In genomic region chr6:124865766-124866362, GRCm38 (mm10) we compare ENCODE assay signal across 14 mouse cellular contexts. TPM values are rescaled to one million over a fixed set of nuclear protein-coding genes. Genes with fewer than 3 reads are reported as not detected.
A peak's percentile ranks its signal among the peaks of the same experiment; 100 is the strongest.
DNase-seq lines count a peak whose midpoint lies in the region; ATAC-seq and TF ChIP-seq lines count a peak whose summit lies in the region.
"Had no signal": no experiment of that assay in that cellular context is flagged by ENCODE, and none has a peak within 500 bp of the region (broad histone marks: within the 10 kb centered on the region; RNA-seq: fewer than 3 reads in every experiment).

No protein-coding gene starts in this region.

- H3K27ac ChIP-seq in hindbrain, embryonic 10.5 days: peak overlapping the region; percentile 53
- no peak overlapping the region for H3K27ac ChIP-seq in hindbrain, embryonic 11.5 days (ENCODE audit: low read depth, low read length)
- no peak overlapping the region for H3K27ac ChIP-seq in embryonic facial prominence, embryonic 12.5 days
- H3K27ac ChIP-seq in forebrain, postnatal 0 days (ENCODE audit: low read depth, low read length): 0 out of 2 replicates have a peak overlapping the region, but pooled peaks have one; percentile 40
- peak overlapping the region; percentile 58 for H3K27ac ChIP-seq in midbrain, embryonic 13.5 days
- H3K27ac ChIP-seq: lung, embryonic 15.5 days; stomach, postnatal 0 days had no signal

- H3K4me3 ChIP-seq in hindbrain, embryonic 10.5 days: no peak overlapping the region
- no peak overlapping the region for H3K4me3 ChIP-seq in hindbrain, embryonic 11.5 days (ENCODE audit: low read depth, low read length)
- H3K4me3 ChIP-seq in embryonic facial prominence, embryonic 12.5 days: no peak overlapping the region
- H3K4me3 ChIP-seq in forebrain, postnatal 0 days (ENCODE audit: low read depth, low read length): no peak overlapping the region
- H3K4me3 ChIP-seq in midbrain, embryonic 13.5 days (replicated peaks): no peak overlapping the region
- H3K4me3 ChIP-seq: lung, embryonic 15.5 days; megakaryocyte, embryonic 14.5 days had no signal

- peaks cover 55% of the 10 kb centered on the region for H3K4me1 ChIP-seq in hindbrain, embryonic 10.5 days (replicated peaks)
- H3K4me1 ChIP-seq in hindbrain, embryonic 11.5 days (replicated peaks; ENCODE audit: control insufficient read depth, insufficient read depth, low read length): peaks cover 21% of the 10 kb centered on the region
- peaks cover 27% of the 10 kb centered on the region for H3K4me1 ChIP-seq in embryonic facial prominence, embryonic 12.5 days
- peaks cover 11% of the 10 kb centered on the region for H3K4me1 ChIP-seq in forebrain, postnatal 0 days (ENCODE audit: insufficient read depth)
- peaks cover 51% of the 10 kb centered on the region for H3K4me1 ChIP-seq in midbrain, embryonic 13.5 days (replicated peaks)

- H3K27me3 ChIP-seq in hindbrain, embryonic 10.5 days (ENCODE audit: insufficient read depth, poor library complexity, severe bottlenecking): peaks cover 54% of the 10 kb centered on the region
- H3K27me3 ChIP-seq in hindbrain, embryonic 11.5 days (ENCODE audit: control insufficient read depth, insufficient read depth, low read length): no peaks in the 10 kb centered on the region
- peaks cover 12% of the 10 kb centered on the region; the same call in 1 of the 2 replicates for H3K27me3 ChIP-seq in embryonic facial prominence, embryonic 12.5 days
- H3K27me3 ChIP-seq in forebrain, postnatal 0 days (ENCODE audit: insufficient read depth, low read length): no peaks in the 10 kb centered on the region
- 0 out of 2 replicates have a peak, but pooled peaks cover 6% of the 10 kb centered on the region for H3K27me3 ChIP-seq in midbrain, embryonic 13.5 days

- DNase-seq in hindbrain, embryonic 10.5 days (ENCODE audit: low spot score): no peak
- DNase-seq in hindbrain, embryonic 11.5 days (ENCODE audit: low spot score): no peak
- no peak for DNase-seq in forebrain, postnatal 0 days
- DNase-seq in retina, embryonic 14.5 days (ENCODE audit: low spot score): no peak
- no peak for DNase-seq in T-cell, adult 2 months (ENCODE audit: low spot score)
- DNase-seq in adipocyte (ENCODE audit: low spot score): no peak
- DNase-seq: adrenal gland, postnatal 10 days had no signal

- TF ChIP-seq CTCF in forebrain, postnatal 0 days (IDR thresholded peaks at IDR 0.05; ENCODE audit: low read depth): no peak

- WGBS in hindbrain, embryonic 10.5 days: 64% methylated on average over 18 of the region's 18 CpGs
- WGBS in hindbrain, embryonic 11.5 days: 63% methylated on average over 17 of the region's 18 CpGs
- WGBS in embryonic facial prominence, embryonic 12.5 days: 47% methylated on average over 18 of the region's 18 CpGs
- 59% methylated on average over 18 of the region's 18 CpGs for WGBS in forebrain, postnatal 0 days
- WGBS in midbrain, embryonic 13.5 days: 51% methylated on average over 18 of the region's 18 CpGs

- H3K9me3 ChIP-seq in hindbrain, embryonic 10.5 days: no peaks in the 10 kb centered on the region
- no peaks in the 10 kb centered on the region for H3K9me3 ChIP-seq in hindbrain, embryonic 11.5 days (ENCODE audit: control insufficient read depth, low read length)
- no peaks in the 10 kb centered on the region for H3K9me3 ChIP-seq in embryonic facial prominence, embryonic 12.5 days
- no peaks in the 10 kb centered on the region for H3K9me3 ChIP-seq in forebrain, postnatal 0 days (ENCODE audit: low read length)
- H3K9me3 ChIP-seq in midbrain, embryonic 13.5 days: no peaks in the 10 kb centered on the region
- H3K9me3 ChIP-seq: lung, embryonic 15.5 days had no signal

- no peak for ATAC-seq in hindbrain, embryonic 11.5 days (ENCODE audit: low FRiP score)
- ATAC-seq in embryonic facial prominence, embryonic 12.5 days (ENCODE audit: insufficient number of reproducible peaks, insufficient read depth, low FRiP score, low TSS enrichment): no peak
- ATAC-seq in forebrain, postnatal 0 days: no peak
- ATAC-seq in midbrain, embryonic 13.5 days: no peak
- ATAC-seq: Patski had no signal

- H3K36me3 ChIP-seq in hindbrain, embryonic 10.5 days: peaks cover 5% of the 10 kb centered on the region; the same call in 1 of the 2 replicates
- H3K36me3 ChIP-seq in hindbrain, embryonic 11.5 days (ENCODE audit: control insufficient read depth, insufficient read depth, low read length): no peaks in the 10 kb centered on the region
- no peaks in the 10 kb centered on the region for H3K36me3 ChIP-seq in embryonic facial prominence, embryonic 12.5 days
- H3K36me3 ChIP-seq in forebrain, postnatal 0 days (ENCODE audit: insufficient read depth): 0 out of 2 replicates have a peak, but pooled peaks cover 5% of the 10 kb centered on the region
- H3K36me3 ChIP-seq in midbrain, embryonic 13.5 days: peaks cover 5% of the 10 kb centered on the region; the same call in 1 of the 2 replicates
- H3K36me3 ChIP-seq: lung, embryonic 15.5 days had no signal

- no peak overlapping the region for H3K9ac ChIP-seq in hindbrain, embryonic 11.5 days (ENCODE audit: low read depth, low read length)
- 0 out of 2 replicates have a peak overlapping the region, but pooled peaks have one; percentile 12 for H3K9ac ChIP-seq in embryonic facial prominence, embryonic 12.5 days
- no peak overlapping the region for H3K9ac ChIP-seq in forebrain, postnatal 0 days
- H3K9ac ChIP-seq in midbrain, embryonic 13.5 days (replicated peaks): peak overlapping the region; percentile 41; the same call in 1 of the 2 replicates
- H3K9ac ChIP-seq: lung, embryonic 15.5 days had no signal

- no peak overlapping the region for H3K4me2 ChIP-seq in hindbrain, embryonic 11.5 days (replicated peaks; ENCODE audit: low read depth, low read length)
- H3K4me2 ChIP-seq in embryonic facial prominence, embryonic 12.5 days (replicated peaks): no peak overlapping the region
- H3K4me2 ChIP-seq in forebrain, postnatal 0 days (ENCODE audit: low read depth): no peak overlapping the region
- no peak overlapping the region for H3K4me2 ChIP-seq in midbrain, embryonic 13.5 days (replicated peaks)
- H3K4me2 ChIP-seq: lung, embryonic 15.5 days had no signal

RNA-seq across cellular contexts. Expression of gene Gpr162, which starts 2.1 kb away (rescaled TPM):
- 2.3 and 5.0 TPM in 2 replicates for polyA plus RNA-seq in hindbrain, embryonic 10.5 days (2016; fragmentation: Nextera tagmentation; extraction: Ambion mirVana)
- polyA plus RNA-seq in hindbrain, embryonic 11.5 days (2014; fragmentation: Nextera tagmentation; extraction: Ambion mirVana): 1.9 and 2.3 TPM in 2 replicates
- polyA plus RNA-seq in embryonic facial prominence, embryonic 12.5 days (2016; fragmentation: Nextera tagmentation; extraction: Ambion mirVana): 3.4 and 3.6 TPM in 2 replicates
- total RNA-seq in forebrain, postnatal 0 days (2014; rRNA removed): 154 and 160 TPM in 2 replicates
- 30.3 and 38.1 TPM in 2 replicates for polyA plus RNA-seq in forebrain, postnatal 0 days (2015; fragmentation: Nextera tagmentation; extraction: Ambion mirVana)
- polyA plus RNA-seq in midbrain, embryonic 13.5 days (2015; fragmentation: Nextera tagmentation; extraction: Ambion mirVana): 19.2 and 22.9 TPM in 2 replicates

RNA-seq across cellular contexts. Expression of gene P3h3, which starts 8.3 kb away (rescaled TPM):
- 12.6 and 13.4 TPM in 2 replicates for polyA plus RNA-seq in hindbrain, embryonic 10.5 days (2016; fragmentation: Nextera tagmentation; extraction: Ambion mirVana)
- polyA plus RNA-seq in hindbrain, embryonic 11.5 days (2014; fragmentation: Nextera tagmentation; extraction: Ambion mirVana): 12.1 and 14.7 TPM in 2 replicates
- 61.7 and 68.9 TPM in 2 replicates for polyA plus RNA-seq in embryonic facial prominence, embryonic 12.5 days (2016; fragmentation: Nextera tagmentation; extraction: Ambion mirVana)
- 78.8 and 85.7 TPM in 2 replicates for total RNA-seq in forebrain, postnatal 0 days (2014; rRNA removed)
- polyA plus RNA-seq in forebrain, postnatal 0 days (2015; fragmentation: Nextera tagmentation; extraction: Ambion mirVana): 6.2 and 9.1 TPM in 2 replicates
- polyA plus RNA-seq in midbrain, embryonic 13.5 days (2015; fragmentation: Nextera tagmentation; extraction: Ambion mirVana): 12.3 and 17.0 TPM in 2 replicates

RNA-seq across cellular contexts. Expression of gene Cd4, which starts 22.2 kb away (rescaled TPM):
- polyA plus RNA-seq in hindbrain, embryonic 10.5 days (2016; fragmentation: Nextera tagmentation; extraction: Ambion mirVana): not detected in 2 replicates
- polyA plus RNA-seq in hindbrain, embryonic 11.5 days (2014; fragmentation: Nextera tagmentation; extraction: Ambion mirVana): 0.19 TPM in 1 of 2 replicates, not detected in the other
- 0.09 and 0.39 TPM in 2 replicates for polyA plus RNA-seq in embryonic facial prominence, embryonic 12.5 days (2016; fragmentation: Nextera tagmentation; extraction: Ambion mirVana)
- 0.57 and 0.69 TPM in 2 replicates for total RNA-seq in forebrain, postnatal 0 days (2014; rRNA removed)
- 0.25 and 0.72 TPM in 2 replicates for polyA plus RNA-seq in forebrain, postnatal 0 days (2015; fragmentation: Nextera tagmentation; extraction: Ambion mirVana)
- 0.07 TPM in 1 of 2 replicates, not detected in the other for polyA plus RNA-seq in midbrain, embryonic 13.5 days (2015; fragmentation: Nextera tagmentation; extraction: Ambion mirVana)
- polyA plus RNA-seq: Patski had no signal

RNA-seq across cellular contexts. Expression of gene Gnb3, which starts 25.8 kb away (rescaled TPM):
- 0.44 and 0.76 TPM in 2 replicates for polyA plus RNA-seq in hindbrain, embryonic 10.5 days (2016; fragmentation: Nextera tagmentation; extraction: Ambion mirVana)
- polyA plus RNA-seq in hindbrain, embryonic 11.5 days (2014; fragmentation: Nextera tagmentation; extraction: Ambion mirVana): 0.22 and 0.64 TPM in 2 replicates
- polyA plus RNA-seq in embryonic facial prominence, embryonic 12.5 days (2016; fragmentation: Nextera tagmentation; extraction: Ambion mirVana): 0.58 and 1.0 TPM in 2 replicates
- total RNA-seq in forebrain, postnatal 0 days (2014; rRNA removed): 0.90 and 1.8 TPM in 2 replicates
- 0.61 and 1.2 TPM in 2 replicates for polyA plus RNA-seq in forebrain, postnatal 0 days (2015; fragmentation: Nextera tagmentation; extraction: Ambion mirVana)
- polyA plus RNA-seq in midbrain, embryonic 13.5 days (2015; fragmentation: Nextera tagmentation; extraction: Ambion mirVana): 5.1 and 7.5 TPM in 2 replicates
- total RNA-seq: layer of hippocampus, adult 18-20 months had no signal

RNA-seq across cellular contexts. Expression of gene Cdca3, which starts 36.5 kb away (rescaled TPM):
- polyA plus RNA-seq in hindbrain, embryonic 10.5 days (2016; fragmentation: Nextera tagmentation; extraction: Ambion mirVana): 232 and 255 TPM in 2 replicates
- 185 and 193 TPM in 2 replicates for polyA plus RNA-seq in hindbrain, embryonic 11.5 days (2014; fragmentation: Nextera tagmentation; extraction: Ambion mirVana)
- 157 and 166 TPM in 2 replicates for polyA plus RNA-seq in embryonic facial prominence, embryonic 12.5 days (2016; fragmentation: Nextera tagmentation; extraction: Ambion mirVana)
- 13.5 and 20.7 TPM in 2 replicates for total RNA-seq in forebrain, postnatal 0 days (2014; rRNA removed)
- 28.5 and 30.5 TPM in 2 replicates for polyA plus RNA-seq in forebrain, postnatal 0 days (2015; fragmentation: Nextera tagmentation; extraction: Ambion mirVana)
- polyA plus RNA-seq in midbrain, embryonic 13.5 days (2015; fragmentation: Nextera tagmentation; extraction: Ambion mirVana): 82.7 and 89.5 TPM in 2 replicates

Comparison
In these comparisons a context has a peak if more than half of its experiments do, and no peak if none do; other contexts are left out.
1. H3K27ac ChIP-seq: peak in hindbrain, embryonic 10.5 days (single experiment), forebrain, postnatal 0 days (single experiment) and midbrain, embryonic 13.5 days (single experiment); none in hindbrain, embryonic 11.5 days (single experiment) and embryonic facial prominence, embryonic 12.5 days (single experiment).
2. H3K9ac ChIP-seq: peak in embryonic facial prominence, embryonic 12.5 days (single experiment) and midbrain, embryonic 13.5 days (single experiment); none in hindbrain, embryonic 11.5 days (single experiment) and forebrain, postnatal 0 days (single experiment).